Mouse (Mus musculus) MEL (cell line): ENCODE data around the gene Pgc. TPM values are rescaled to one million over a fixed set of nuclear protein-coding genes. Genes with fewer than 3 reads are reported as not detected.

Experiments
- DNase-seq: peaks from one replicate; pipeline ENCODE4 v3.0.0; 2011; ENCODE audit warnings: low read depth, low spot score
- H3K27ac ChIP-seq: 2 replicates; pipeline ENCODE4 v1.5.1; 2012; ENCODE audit warnings: low read depth, mild to moderate bottlenecking, control low read depth, low read length, moderate library complexity; ENCODE audit not compliant: control insufficient read depth
- H3K27me3 ChIP-seq, 2 experiments: fragments of 150-350 bp in 1 of 2; sonication (generic) in 1 of 2; 2 replicates each; pipeline ENCODE4 v1.6.1; 2012; ENCODE audit warnings: low read length in 2 of 2, mild to moderate bottlenecking in 2 of 2, improper control_type of control experiment in 1 of 2, moderate library complexity in 1 of 2; ENCODE audit not compliant: insufficient read depth in 2 of 2, control insufficient read depth in 1 of 2
- H3K36me3 ChIP-seq, 2 experiments: 2 replicates each; pipeline ENCODE4 v1.6.1; 2012 to 2014; ENCODE audit warnings: low read length in 2 of 2, improper control_type of control experiment in 1 of 2, inconsistent platforms in 1 of 2, mild to moderate bottlenecking in 1 of 2; ENCODE audit not compliant: insufficient read depth in 2 of 2, control insufficient read depth in 1 of 2
- H3K4me1 ChIP-seq, 2 experiments: fragments of 150-350 bp in 1 of 2; sonication (generic) in 1 of 2; 2 replicates each; pipeline ENCODE4 v1.6.1; 2012; ENCODE audit warnings: low read length in 2 of 2, improper control_type of control experiment in 1 of 2, mild to moderate bottlenecking in 1 of 2; ENCODE audit not compliant: insufficient read depth in 2 of 2, control insufficient read depth in 1 of 2
- H3K4me3 ChIP-seq, 2 experiments: fragments of 150-350 bp in 1 of 2; sonication (generic) in 1 of 2; 2 replicates each; pipeline ENCODE4 v1.5.1; 2012; ENCODE audit warnings: low read depth in 2 of 2, low read length in 2 of 2, mild to moderate bottlenecking in 2 of 2, moderate library complexity in 2 of 2, control low read depth in 1 of 2, improper control_type of control experiment in 1 of 2; ENCODE audit not compliant: control insufficient read depth in 1 of 2, insufficient read depth in 1 of 2
- H3K79me2 ChIP-seq: 2 replicates; pipeline ENCODE4 v1.6.1; 2012; ENCODE audit warnings: mild to moderate bottlenecking, low read length, moderate library complexity; ENCODE audit not compliant: control insufficient read depth, poor library complexity, insufficient read depth
- H3K9ac ChIP-seq: 2 replicates; pipeline ENCODE4 v1.6.1; 2012; ENCODE audit warnings: low read depth, mild to moderate bottlenecking, control low read depth, low read length, moderate library complexity; ENCODE audit not compliant: control insufficient read depth, poor library complexity, severe bottlenecking
- H3K9me3 ChIP-seq: fragments of 150-350 bp; sonication (generic); replicated peaks from 2 replicates; pipeline ENCODE4 v1.6.1; 2012; ENCODE audit warnings: mild to moderate bottlenecking, low read length, improper control_type of control experiment, moderate library complexity; ENCODE audit not compliant: insufficient read depth
- BHLHE40 ChIP-seq: IDR thresholded peaks from 2 replicates; pipeline ENCODE4 v1.6.1; 2012; ENCODE audit warnings: low read depth, mild to moderate bottlenecking, inconsistent platforms, low read length, improper control_type of control experiment, borderline replicate concordance
- CHD1 ChIP-seq: IDR thresholded peaks from 2 replicates; pipeline ENCODE4 v1.6.1; 2012; ENCODE audit warnings: low read depth, mild to moderate bottlenecking, inconsistent platforms, low read length, improper control_type of control experiment
- CHD2 ChIP-seq: IDR thresholded peaks from 2 replicates; pipeline ENCODE4 v1.6.1; 2011; ENCODE audit warnings: low read length, improper control_type of control experiment
- EP300 ChIP-seq, 2 experiments: IDR thresholded peaks; 2 replicates each; pipeline ENCODE4 v1.6.1; 2011; ENCODE audit warnings: improper control_type of control experiment in 2 of 2, low read length in 2 of 2, low read depth in 1 of 2, mild to moderate bottlenecking in 1 of 2
- ETS1 ChIP-seq: IDR thresholded peaks from 2 replicates; pipeline ENCODE4 v1.6.1; 2012; ENCODE audit warnings: low read depth, mild to moderate bottlenecking, inconsistent platforms, low read length, improper control_type of control experiment, moderate library complexity
- GABPA ChIP-seq: IDR thresholded peaks from 2 replicates; pipeline ENCODE4 v1.6.1; 2012; ENCODE audit warnings: low read depth, mild to moderate bottlenecking, inconsistent platforms, low read length, improper control_type of control experiment, moderate library complexity
- GATA1 ChIP-seq: IDR thresholded peaks from 2 replicates; pipeline ENCODE4 v1.6.1; 2011; ENCODE audit warnings: low read depth, low read length, improper control_type of control experiment
- MAX ChIP-seq: IDR thresholded peaks from 2 replicates; pipeline ENCODE4 v1.6.1; 2011; ENCODE audit warnings: low read length, improper control_type of control experiment
- MAZ ChIP-seq: IDR thresholded peaks from 2 replicates; pipeline ENCODE4 v1.6.1; 2012; ENCODE audit warnings: low read depth, mild to moderate bottlenecking, inconsistent platforms, low read length, improper control_type of control experiment
- MEF2A ChIP-seq: IDR thresholded peaks from 2 replicates; pipeline ENCODE4 v1.6.1; 2014; ENCODE audit warnings: low read depth, mild to moderate bottlenecking, inconsistent platforms, low read length, improper control_type of control experiment; ENCODE audit not compliant: poor library complexity, insufficient replicate concordance, severe bottlenecking; ENCODE audit errors: extremely low read depth
- MXI1 ChIP-seq: IDR thresholded peaks from 2 replicates; pipeline ENCODE4 v1.6.1; 2011; ENCODE audit warnings: mild to moderate bottlenecking, low read depth, low read length, improper control_type of control experiment
- MYB ChIP-seq: IDR thresholded peaks from 2 replicates; pipeline ENCODE4 v1.6.1; 2011; ENCODE audit warnings: mild to moderate bottlenecking, low read depth, low read length, improper control_type of control experiment
- MYC ChIP-seq: IDR thresholded peaks from 2 replicates; pipeline ENCODE4 v1.6.1; 2011; ENCODE audit warnings: low read depth, mild to moderate bottlenecking, low read length, improper control_type of control experiment, moderate library complexity
- NELFE ChIP-seq: IDR thresholded peaks from 2 replicates; pipeline ENCODE4 v1.6.1; 2011; ENCODE audit warnings: low read depth, low read length, improper control_type of control experiment
- POLR2AphosphoS2 ChIP-seq: IDR thresholded peaks from 2 replicates; pipeline ENCODE4 v1.6.1; 2011; ENCODE audit warnings: low read length, improper control_type of control experiment
- RAD21 ChIP-seq: IDR thresholded peaks from 2 replicates; pipeline ENCODE4 v1.6.1; 2011; ENCODE audit warnings: mild to moderate bottlenecking, low read depth, low read length, improper control_type of control experiment
- RCOR1 ChIP-seq: IDR thresholded peaks from 2 replicates; pipeline ENCODE4 v1.6.1; 2012; ENCODE audit warnings: low read depth, mild to moderate bottlenecking, inconsistent platforms, low read length, improper control_type of control experiment
- SIN3A ChIP-seq: IDR thresholded peaks from 2 replicates; pipeline ENCODE4 v1.6.1; 2012; ENCODE audit warnings: low read length, improper control_type of control experiment, inconsistent platforms
- TBP ChIP-seq: IDR thresholded peaks from 2 replicates; pipeline ENCODE4 v1.8.0; 2011; ENCODE audit warnings: low read depth, low read length, improper control_type of control experiment
- polyA plus RNA-seq, 2 experiments: library from polyadenylated mRNA; stranded (reverse) in 1 of 2; unstranded in 1 of 2; fragments of >175 nt in 1 of 2; fragments of >200 nt in 1 of 2; gene quantifications; 2 replicates each; pipeline versions ENCODE4 v1.2.1 to v1.2.4; 2012; ENCODE audit warnings: low replicate concordance in 2 of 2, low read depth in 1 of 2; ENCODE audit not compliant: insufficient read length in 2 of 2, insufficient read depth in 1 of 2, missing spikeins in 1 of 2
- total RNA-seq: library from RNA; depleted of rRNA; stranded (reverse); fragments of 300-350 nt; gene quantifications from 2 replicates; pipeline ENCODE4 v1.2.3, GENCODE M21; 2012

Pgc gene
- total and polyA plus RNA-seq, 3 experiments = not detected

DNA sequence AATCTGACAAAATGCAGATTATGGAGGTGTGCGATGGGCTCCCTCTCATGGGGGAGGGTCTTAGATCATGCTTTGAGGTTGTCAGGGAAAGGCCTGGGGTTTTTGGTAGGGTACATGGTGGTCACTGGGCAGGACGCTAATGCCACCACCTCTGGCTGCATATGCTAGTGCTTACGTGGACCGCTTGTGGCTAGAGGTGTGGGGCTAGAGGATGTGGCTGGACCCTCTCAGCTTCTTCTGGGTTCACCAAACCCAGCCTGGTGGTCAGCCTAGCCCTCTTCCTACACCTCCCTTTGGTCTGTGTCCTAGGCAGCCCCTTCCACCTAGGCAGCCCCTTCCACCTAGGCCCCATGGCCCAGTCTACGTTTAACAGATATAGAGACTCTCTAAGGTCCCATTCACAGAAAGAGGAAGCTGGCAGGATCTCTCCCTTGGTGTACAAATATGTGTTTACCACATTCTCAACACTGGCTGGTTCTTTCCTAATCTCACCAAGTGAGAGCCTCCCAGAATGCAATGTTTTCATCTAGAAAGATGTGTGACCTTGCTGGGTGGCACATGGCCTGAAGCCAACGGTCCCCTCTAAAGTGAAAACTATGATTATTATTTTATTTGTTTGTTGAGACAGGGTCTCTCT, 39.9 kb downstream of the Pgc start:
- peak; percentile 88 for DNase-seq
- Histone ChIP-seq H3K79me2 (no peaks in the 10 kb centered on the region), H3K27ac (peak overlapping the region; percentile 60), H3K9me3 (no peaks in the 10 kb centered on the region), H3K36me3 (peaks cover 0 to 16% of the 10 kb centered on the region in 2 experiments; a peak in 2 of 4 replicates), H3K4me1 (peaks cover 18 to 25% of the 10 kb centered on the region in 2 experiments), H3K27me3 (no peaks in the 10 kb centered on the region), H3K4me3 (no peak overlapping the region), H3K9ac (no peak overlapping the region; the same call in 1 of the 2 replicates)
- no peak for TF ChIP-seq NELFE
- TF ChIP-seq RCOR1 = peak; percentile 46; the same call in 1 of the 2 replicates
- 0 out of 2 replicates have a peak, but pooled peaks have one; percentile 15 for TF ChIP-seq BHLHE40
- TF ChIP-seq CHD2 = no peak
- peak; percentile 34; the same call in 1 of the 2 replicates for TF ChIP-seq GATA1
- peak; percentile 76 for TF ChIP-seq MAX
- no peak for TF ChIP-seq CHD1
- 0 out of 2 replicates have a peak, but pooled peaks have one; percentile 47 for TF ChIP-seq ETS1
- TF ChIP-seq MAZ = 0 out of 2 replicates have a peak, but pooled peaks have one; percentile 37
- peak; percentile 83 for TF ChIP-seq MYC
- no peak for TF ChIP-seq POLR2AphosphoS2
- no peak for TF ChIP-seq TBP
- TF ChIP-seq MYB = no peak
- TF ChIP-seq RAD21 = no peak
- peak; percentile 74 for TF ChIP-seq SIN3A
- TF ChIP-seq MXI1 = peak; percentile 53
- no peak for TF ChIP-seq GABPA
- peak in 1 of 2 experiments; percentile 48; a peak in 2 of 4 replicates for TF ChIP-seq EP300 (IDR thresholded peaks at IDR 0.05; ENCODE audit: low read depth in 1 of 2, low read length in 2 of 2)

- no peaks in the 10 kb centered on the region for H3K27me3 ChIP-seq
- TF ChIP-seq SIN3A = peak; percentile 16; the same call in 1 of the 2 replicates
- TF ChIP-seq MAX = peak; percentile 17; the same call in 1 of the 2 replicates
- TF ChIP-seq MXI1 = peak; percentile 14; the same call in 1 of the 2 replicates
- TF ChIP-seq MEF2A = no peak
- H3K4me1 ChIP-seq = peaks cover 18 to 25% of the 10 kb centered on the region in 2 experiments
- no peak overlapping the region for H3K4me3 ChIP-seq
- peak overlapping the region; percentile 60 for H3K27ac ChIP-seq
- no peak for DNase-seq
- H3K79me2 ChIP-seq = no peaks in the 10 kb centered on the region
- H3K9me3 ChIP-seq = no peaks in the 10 kb centered on the region
- peaks cover 0 to 16% of the 10 kb centered on the region in 2 experiments; a peak in 2 of 4 replicates for H3K36me3 ChIP-seq
- no peak overlapping the region; the same call in 1 of the 2 replicates for H3K9ac ChIP-seq
These were observed 40.4 kb downstream of the Pgc start for GRCm38 (mm10) chr17:47767081-47767455.
